Mouse (Mus musculus) gastrocnemius, postnatal 4 days (tissue): ENCODE measurements at regions not wholly inside any gene's neighbourhood (a gene's known extent, or its start where the extent isn't known, plus 50 kb on each side); places are given as distances from the start of the nearest gene placed in this dataset.

Source experiments
- DNase-seq, 2 experiments: peaks; one replicate each; pipeline ENCODE4 v3.0.0; 2021 to 2022; ENCODE audit warnings: low spot score in 2 of 2, mixed read lengths in 2 of 2

DNA sequence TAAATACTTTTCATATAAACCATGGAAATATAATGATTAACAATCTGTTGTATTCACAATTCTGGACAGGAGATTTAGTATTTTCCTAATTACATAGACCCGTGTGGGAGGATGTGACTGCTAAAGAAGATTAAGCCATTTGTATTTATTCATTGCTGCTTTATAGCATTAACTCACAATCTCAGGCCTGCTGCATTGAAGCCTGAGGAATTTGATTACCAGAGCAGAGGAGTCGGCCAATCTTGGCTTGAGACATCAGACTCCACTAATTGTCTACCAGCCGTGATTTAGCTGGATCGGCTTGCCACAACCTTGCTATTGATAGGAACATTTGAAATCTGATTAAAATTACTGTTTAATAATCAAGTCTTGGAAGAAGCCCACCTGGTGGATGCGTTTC lies 1007.5 kb downstream of the Adgrl2 start:
- no peak for DNase-seq

DNA sequence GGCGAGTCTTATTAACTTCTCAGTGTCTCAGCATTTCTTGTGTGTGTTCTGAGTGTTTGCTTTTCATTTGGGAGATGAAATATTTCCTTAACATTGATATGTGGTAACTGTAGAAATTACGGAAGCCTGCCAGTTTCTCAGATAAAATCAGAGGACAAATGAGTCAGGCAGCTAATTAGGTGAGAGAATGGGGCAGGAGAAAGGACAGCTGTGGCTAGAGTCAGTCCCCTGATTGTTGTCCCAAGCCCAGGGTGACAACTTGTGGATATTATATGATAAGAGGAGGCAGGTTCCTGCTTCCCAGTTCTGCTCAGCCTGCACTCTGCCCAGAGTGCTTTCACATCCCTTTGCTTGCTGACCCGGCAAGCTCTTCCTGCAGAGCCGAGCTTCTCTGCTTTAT lies 1008.7 kb downstream of the Adgrl2 start:
- no peak for DNase-seq

DNA sequence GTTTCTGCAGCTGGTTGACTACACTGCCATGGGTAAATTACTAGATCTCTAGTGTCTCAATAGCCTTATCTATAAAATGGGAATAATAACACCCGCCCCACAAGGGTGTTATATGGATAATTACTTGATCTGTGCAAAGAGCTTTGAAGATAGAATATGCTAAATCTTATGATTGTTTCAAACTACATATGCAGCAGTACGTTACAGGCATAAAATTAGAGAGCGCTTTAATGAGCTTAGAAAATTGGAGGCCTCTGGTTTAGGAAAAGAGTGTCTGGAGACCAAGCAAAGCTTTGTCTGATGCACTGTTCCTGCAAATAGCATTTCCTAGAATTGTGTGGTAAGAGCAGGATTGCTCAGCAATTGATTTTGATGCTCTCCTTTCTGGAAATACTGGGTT lies 1013.8 kb downstream of the Adgrl2 start:
- DNase-seq, result no peak

DNA sequence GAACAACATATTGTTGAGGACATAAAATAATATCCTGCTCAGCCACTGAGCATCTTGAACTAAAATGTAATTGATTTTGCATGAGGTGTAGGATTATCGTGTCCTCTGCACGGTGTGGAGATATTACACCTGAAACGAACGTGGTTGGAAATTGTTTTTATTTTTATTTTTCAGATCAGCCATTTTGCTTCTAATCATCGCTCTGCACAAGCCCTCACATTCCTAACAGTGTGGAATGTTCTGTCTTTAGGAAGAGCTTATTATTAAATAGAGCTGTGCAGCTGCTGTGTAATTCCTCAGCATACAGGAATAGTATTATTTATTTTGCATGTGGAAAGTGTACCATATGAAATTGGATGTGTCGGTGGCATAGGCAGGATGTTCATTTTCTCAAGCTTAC lies 1014.3 kb downstream of the Adgrl2 start:
- no peak for DNase-seq

DNA sequence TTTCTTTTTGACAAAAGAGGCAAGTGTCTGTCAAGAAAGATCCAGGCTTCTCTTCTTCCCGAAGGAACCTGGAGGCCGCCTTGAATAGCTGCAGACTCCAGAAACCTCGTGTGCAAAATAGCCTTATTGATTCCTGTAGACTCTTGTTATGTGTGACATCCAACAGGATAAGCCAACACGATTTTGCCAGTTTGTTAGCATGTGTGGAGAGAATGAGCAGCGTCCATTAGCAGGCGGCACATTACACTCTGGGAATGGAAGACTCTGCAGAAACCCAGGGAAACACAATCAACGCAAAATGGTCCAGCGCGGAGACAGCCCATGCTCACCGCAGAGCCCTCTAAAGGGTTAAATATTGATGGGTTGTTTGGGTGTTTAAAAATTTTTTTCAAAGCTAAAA lies 1014.9 kb downstream of the Adgrl2 start:
- no peak for DNase-seq

DNA sequence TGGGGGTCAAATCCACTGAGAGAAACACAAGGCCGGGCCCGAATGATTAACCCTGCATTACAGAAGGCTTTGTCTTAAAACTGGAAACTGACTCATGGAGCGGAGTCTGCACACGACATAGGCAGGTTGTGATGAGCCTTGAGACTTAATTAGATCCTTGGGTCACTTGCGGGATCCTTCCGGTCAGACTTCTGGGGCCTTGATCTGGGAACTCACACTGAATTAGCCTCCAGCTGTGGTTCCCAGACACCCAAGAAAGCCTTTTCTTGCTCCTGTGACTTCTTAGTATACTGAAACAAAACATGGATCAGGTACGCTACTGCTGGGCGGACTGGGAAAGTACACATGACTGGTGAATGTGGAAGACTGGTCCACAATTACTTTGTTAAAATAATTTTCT lies 1015.8 kb downstream of the Adgrl2 start:
- no peak for DNase-seq

DNA sequence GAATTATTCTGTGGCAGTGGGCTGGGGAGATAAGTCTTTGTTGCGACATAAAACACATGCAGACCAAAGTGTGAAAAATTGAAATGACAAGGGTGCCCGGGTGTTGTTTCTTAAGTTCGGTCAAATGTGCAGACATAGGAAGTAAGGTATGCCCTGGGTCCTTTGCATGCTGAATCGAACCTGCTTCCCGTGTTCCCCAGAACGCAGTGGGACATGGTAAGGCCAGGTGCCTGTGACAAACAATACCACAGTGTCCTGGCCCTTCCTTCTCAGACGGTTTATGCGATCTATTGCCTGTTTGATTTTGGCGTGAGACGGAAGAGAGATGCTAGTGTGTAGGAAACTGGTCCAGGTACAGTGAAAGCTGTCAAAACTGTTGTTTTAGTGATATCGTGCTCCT lies 1022.1 kb downstream of the Adgrl2 start:
- no peak for DNase-seq

DNA sequence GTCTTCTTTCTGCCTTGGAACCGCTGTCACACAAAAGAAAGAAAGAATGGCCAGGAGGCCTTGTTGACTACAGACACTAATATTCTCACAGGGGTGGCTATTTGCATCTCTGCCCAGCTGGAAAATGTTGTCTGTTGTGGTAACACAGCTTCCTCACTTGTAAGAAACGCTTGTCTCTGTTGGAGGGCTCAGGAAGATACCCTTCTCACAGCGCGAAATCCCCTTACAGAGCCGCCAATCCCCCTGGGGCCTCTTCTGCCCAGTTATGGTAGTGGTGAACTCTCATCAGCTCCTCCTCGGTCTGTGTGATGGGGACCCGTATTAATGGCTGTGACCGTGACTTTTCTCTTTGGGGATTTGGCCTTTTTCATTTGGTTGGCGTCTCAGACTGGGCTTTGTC lies 1022.5 kb downstream of the Adgrl2 start:
- no peak for DNase-seq

DNA sequence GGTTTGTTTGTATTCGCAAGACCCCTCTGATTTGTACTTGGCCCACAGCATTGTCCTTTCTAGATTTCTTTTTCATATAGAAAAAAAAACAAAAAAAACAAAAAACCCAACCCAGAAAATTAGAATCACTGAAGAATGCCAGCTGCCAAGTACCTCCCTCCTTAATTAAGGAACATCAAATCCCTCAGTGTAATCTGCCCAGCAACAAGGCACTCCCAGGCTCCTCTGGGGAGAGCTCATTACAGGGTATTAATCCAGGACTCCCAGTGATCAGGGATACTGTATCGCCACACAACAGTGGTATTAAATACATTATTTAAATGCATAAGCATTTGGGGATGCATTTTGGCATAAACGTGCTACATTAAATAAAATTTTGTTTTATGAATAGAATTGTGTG lies 1023.1 kb downstream of the Adgrl2 start:
- no peak for DNase-seq

DNA sequence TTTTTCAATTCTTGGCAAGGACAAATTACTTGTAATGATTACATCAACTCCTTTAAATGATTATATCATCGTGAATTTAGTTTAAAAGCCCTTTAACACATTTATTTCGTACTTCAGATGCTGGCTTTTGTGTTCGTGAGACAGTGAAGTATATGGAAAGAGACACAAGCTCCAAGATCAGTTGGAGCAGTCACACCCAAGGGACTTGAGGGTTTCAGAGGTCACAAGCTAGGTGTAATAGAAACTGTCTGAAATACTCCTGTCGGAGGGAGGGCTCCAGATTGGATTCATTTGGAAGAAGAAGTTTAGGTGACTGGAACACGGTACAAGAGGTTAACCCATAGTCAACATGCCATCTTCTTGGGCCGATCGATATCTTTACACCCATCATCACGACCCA lies 1023.5 kb downstream of the Adgrl2 start:
- DNase-seq, result no peak

DNA sequence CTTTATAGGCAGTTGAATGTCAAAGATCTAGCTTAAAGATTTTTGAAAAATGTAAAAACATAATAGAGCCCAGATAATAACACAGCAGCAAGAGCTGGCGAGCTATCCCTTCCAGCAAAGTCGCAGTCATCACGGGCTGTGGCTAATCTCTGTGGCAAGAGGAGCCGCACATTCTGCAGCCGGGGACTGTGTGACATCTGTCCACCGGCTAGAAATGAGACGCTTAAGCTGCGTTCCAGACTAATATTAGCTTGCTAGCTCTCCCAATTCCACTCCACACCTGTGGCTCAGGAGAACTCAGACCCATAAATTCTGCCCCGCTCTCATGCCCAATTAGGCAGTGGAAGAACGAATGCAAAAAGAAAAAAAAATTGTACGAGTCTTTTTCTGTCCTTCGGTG lies 1024.0 kb downstream of the Adgrl2 start:
- no peak for DNase-seq

DNA sequence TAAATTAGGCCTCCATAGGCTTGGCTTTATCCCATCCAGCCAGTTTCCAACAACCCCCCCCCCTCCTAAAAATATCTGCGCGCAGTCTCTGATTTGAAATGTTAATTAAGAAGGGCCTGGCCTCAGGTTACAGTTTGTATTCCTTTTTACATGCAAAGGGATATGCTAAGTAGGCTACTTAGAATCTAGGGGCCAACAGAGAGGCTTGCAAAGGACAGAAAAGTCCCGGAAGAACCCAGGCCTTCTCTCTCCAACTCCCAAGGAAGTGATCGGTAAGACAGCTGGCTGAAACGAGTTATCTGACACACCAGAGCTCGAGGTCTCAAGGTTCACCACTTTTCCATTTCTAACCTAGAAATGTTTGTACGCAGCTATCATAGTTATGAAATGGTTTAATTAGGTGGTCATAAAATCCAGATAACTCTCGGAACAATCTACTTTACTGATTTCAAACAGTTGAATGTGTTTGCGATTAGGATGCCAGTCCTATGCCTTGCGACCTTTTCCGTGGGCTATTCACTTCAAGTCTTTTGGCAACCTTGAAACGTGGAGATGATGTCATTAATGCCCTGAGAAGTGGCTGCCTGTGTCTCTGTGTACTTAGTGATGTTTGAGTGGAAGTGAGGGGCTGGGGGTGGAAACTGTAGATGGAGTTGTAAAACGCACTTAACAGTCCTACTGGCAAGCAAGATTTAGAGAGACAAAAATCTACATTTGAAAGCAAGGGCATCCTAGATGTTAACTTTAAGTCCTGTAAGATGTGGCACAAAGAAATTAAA lies 1026.5 kb downstream of the Adgrl2 start:
- DNase-seq, result no peak

DNA sequence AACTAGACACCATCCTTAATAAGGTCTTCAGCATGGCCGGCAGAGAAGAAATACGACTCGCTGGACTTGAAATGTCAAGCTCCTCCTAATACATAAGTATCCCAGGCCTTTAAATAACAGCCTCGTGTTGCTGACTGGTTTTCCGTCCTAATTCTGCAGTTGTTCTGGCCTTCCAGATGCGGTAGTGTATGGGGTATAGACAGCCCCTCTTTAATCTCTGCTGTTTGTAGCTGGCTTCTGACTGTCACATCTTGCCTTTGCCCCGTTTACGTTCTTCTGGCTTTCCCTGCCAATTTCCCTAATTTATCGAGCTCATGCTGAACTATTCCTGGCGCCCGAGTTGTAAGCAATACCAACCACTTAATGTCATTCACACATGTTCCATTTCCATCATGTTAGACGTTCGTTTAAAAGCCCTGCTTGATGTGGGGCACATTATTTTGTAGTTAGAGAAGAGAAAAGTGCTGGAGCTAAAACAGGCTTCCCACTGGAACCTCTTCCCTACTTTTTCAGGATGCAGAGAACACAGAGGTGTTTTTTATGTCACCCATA lies 1042.2 kb downstream of the Adgrl2 start:
- peak in 1 of 2 experiments; percentile 11 for DNase-seq

DNA sequence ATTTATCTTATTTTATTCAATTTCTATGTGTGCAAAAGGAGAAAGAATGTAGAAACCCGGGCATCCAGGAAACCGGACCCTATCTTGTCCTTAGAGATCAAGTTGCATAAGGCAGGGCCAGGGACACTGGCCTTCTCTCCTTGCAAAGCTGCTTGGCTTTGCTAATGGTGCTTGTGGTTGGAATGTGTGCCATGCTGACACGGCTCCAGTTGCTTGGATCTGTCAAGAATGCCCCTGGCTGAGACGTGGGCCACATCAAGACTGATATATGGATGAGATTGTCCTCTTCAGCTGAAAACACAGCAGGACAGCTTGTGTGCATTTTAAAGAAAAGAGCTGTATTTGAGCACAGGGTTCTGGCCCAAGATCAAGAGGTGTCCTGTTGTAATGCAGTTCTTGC lies 1047.0 kb downstream of the Adgrl2 start:
- peak in 1 of 2 experiments; percentile 10 for DNase-seq

DNA sequence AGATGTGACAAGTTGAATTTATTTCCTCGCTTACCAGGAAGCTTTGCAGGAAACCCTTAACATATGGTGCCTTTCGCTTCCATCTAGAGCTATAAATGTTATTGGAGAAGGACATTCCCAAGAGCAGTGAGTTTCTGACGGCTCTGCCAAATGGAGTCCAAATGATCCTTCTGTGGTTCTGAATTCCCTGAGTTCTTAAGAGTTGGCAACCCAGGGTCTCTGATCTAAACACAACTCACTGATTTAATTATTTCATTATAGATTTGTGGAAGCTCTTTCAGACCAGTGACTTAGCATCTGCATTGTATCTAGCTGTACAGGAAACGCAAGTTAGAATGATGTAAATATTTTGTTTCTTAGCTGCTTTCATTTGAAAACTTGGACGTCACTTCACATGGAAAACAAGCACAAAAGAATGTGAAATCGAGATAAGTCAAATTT lies 1059.5 kb downstream of the Adgrl2 start:
- no peak for DNase-seq

DNA sequence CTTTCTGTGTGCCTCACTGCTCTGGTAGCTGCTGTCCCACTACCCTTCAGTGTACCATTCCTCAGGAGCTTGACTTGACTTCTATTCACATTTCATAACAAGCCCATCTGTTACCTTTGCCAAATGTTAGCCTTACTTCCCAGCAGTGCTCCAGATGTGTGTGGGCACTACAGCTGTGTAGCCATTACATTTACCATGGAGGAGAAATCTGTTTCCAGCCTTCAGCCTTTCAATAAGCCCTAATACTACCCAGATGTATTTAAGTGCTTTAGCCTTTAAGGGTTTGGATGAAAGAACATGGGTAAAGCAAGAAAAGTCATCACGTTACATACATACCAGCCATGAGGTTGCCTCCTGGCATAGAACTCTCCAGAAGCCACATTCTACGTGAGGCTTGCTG lies 1068.0 kb downstream of the Ttll7 start:
- DNase-seq, result no peak

DNA sequence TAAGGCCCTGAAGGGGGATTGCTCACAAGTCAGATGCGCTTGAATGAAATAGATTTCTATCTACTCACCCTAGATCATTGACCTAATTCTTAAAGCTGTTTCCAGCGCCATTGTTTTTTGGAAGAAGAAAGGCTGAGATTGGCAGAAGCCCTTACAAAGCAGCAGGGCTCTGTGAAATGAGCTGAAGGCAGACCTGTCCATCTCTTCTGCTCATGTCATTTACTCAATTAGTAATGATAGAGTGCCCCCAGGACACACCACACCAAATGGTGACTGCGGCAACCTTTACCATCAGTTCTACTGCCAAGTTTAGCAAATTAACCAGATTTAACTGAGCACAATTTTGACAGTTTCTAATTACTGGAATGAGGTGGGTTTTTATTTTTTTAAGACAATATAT lies 1067.5 kb downstream of the Ttll7 start:
- no peak for DNase-seq

DNA sequence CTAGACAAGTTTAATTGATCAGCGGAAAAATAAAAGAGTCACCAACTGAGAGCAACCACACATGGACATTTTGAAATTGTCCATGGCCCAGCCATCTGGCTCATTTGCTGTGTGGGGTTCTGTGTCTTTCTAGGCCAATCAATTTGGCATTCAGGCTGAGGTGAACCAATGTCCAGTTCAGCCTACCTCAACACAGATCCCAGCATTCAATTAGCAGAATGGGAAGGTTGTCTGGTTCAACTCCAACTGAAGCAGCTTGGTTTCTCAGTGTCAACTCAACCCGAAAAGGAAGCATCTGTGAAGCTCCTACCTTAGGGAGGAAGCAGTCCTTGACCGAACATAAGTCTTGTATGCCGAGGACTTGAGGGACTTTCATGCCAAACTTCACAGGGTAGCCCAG lies 1067.0 kb downstream of the Ttll7 start:
- no peak for DNase-seq

DNA sequence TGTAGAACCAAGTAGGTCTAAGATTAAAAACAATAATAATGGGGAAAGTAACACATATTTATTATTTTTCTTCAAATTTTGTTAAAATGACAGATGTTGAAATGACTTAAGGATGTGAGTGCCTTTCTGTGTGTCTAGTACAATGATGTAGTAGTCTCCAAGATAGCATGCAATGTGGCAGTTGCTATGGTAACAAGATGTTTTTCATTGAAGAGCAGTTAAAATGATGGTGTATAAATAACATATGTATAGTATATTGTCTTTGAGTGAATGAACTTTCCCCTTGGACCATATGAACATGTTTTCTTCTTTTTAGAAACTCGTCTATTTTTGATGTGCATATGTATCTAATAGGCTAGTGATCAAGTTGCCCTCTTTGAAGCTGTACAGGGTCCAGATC lies 1044.6 kb downstream of the Ttll7 start:
- DNase-seq, result no peak

DNA sequence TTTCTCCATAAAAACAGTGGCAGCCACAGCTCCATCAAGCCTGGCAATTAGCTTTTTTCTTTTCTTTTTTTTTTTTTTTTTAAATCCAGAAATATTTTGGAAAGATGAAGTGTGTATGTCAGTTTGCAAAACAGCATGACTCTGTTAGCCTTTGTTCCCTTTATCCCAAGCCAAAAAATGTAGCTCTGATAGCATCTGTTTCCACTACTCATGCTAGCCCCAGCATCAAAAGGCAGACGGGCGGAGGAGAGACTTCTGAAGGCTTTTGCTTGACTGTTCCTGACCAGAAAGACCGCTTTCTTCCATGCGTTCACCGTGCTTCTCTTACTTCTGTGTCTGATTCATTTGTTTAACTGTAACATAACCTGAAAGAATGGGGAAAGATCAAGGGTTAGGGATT lies 1039.5 kb downstream of the Ttll7 start:
- DNase-seq, result no peak

DNA sequence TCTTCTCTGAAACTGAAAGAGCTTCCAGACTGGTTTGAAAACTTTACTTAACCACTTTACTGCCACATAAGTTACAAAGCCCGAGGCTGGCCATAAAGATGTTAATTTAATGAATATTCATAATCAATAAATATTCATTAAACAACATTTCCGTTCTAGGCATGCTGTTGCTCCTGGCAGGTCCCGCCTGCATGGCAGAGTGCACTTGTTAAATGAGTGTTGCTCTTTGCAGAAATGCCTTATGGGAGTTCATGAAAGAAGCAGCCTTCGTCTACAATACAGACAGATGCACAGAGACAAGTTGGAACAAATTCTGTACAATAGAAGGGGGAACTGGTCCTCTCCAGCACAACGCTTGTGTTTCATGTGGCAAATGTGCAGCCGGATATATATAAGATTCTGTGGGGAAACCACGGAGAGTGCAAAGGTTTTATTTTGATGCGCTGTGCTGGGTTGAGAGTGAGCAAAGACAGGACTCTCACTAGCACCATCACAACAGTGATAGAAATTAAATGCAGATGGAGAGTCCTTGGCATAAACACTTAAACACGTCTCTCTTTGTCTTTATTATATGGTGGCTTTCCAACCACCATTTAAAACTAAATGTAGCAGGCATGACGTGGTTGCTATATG lies 1034.2 kb downstream of the Ttll7 start:
- no peak for DNase-seq

DNA sequence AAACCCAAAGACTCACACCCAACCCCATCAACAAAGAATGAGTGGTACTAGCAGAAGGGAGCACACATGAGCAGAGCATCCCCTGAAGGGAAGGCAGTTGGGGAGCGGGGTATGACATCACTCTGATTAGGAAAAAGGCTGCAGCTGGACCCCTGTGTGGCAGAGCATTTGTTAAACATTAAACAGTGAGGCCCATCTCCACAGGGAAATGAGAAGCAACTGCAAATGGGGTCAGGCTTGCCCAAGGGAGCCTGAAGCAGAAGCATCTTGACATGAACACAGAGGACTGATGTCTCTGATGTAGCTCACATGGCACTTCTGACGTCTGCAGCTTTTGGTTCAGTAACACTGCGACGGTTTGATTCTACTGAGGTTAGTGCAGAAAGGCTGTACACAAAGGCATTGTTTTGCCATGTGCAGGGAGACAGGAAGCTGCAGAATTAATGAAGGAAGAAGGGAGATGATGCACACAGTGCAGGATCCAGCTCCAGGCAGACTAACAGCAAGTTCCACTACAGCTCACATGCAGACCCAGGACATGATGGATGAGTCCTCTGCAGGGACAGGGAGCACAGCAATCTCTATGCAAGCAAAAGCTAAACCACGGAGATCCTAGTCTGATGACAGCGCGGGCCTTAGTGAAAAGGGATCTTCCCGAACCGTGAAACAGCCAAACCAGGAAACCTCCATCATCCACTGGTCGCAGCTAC lies 1030.9 kb downstream of the Ttll7 start:
- no peak for DNase-seq
